Mouse (Mus musculus) heart, postnatal 4 days (tissue): ENCODE results near the gene F830045P16Rik. TPM values are rescaled to one million over a fixed set of nuclear protein-coding genes. Genes with fewer than 3 reads are reported as not detected.
A peak's percentile ranks its signal among the peaks of the same experiment; 100 is the strongest.

ENCODE experiments used
- DNase-seq: peaks from one replicate; pipeline ENCODE4 v3.0.0; 2021
- total RNA-seq, 2 experiments: library from RNA; stranded (reverse); gene quantifications; 2 replicates each; pipeline ENCODE4 v1.2.3; 2021

Gene F830045P16Rik
- not detected for total RNA-seq

GRCm38 (mm10) chr2:129536377-129536776 lies at the start of gene F830045P16Rik:
F830045P16Rik (minus strand) TSS chr2:129536602.
- no peak for DNase-seq

- no peak for DNase-seq
Observed at GRCm38 (mm10) chr2:129585904-129586514, 49.6 kb upstream of the F830045P16Rik start.

GRCm38 (mm10) chr2:129584905-129585304 lies 48.5 kb upstream of the F830045P16Rik start:
- DNase-seq: no peak

GRCm38 (mm10) chr2:129582261-129582660 lies 45.9 kb upstream of the F830045P16Rik start:
- no peak for DNase-seq

- DNase-seq: no peak
Observed at GRCm38 (mm10) chr2:129581826-129582225, 45.4 kb upstream of the F830045P16Rik start.

- DNase-seq: peak; percentile 50
Observed at GRCm38 (mm10) chr2:129580656-129581055, 44.3 kb upstream of the F830045P16Rik start.

GRCm38 (mm10) chr2:129576611-129577447 lies 40.4 kb upstream of the F830045P16Rik start:
- no peak for DNase-seq

GRCm38 (mm10) chr2:129575113-129575512 lies 38.7 kb upstream of the F830045P16Rik start:
- DNase-seq: no peak

GRCm38 (mm10) chr2:129574395-129575046 lies 38.1 kb upstream of the F830045P16Rik start:
- DNase-seq: no peak

- DNase-seq: no peak
Observed at GRCm38 (mm10) chr2:129573701-129574273, 37.4 kb upstream of the F830045P16Rik start.

GRCm38 (mm10) chr2:129569556-129569955 lies 33.2 kb upstream of the F830045P16Rik start:
- DNase-seq: no peak

GRCm38 (mm10) chr2:129569120-129569519 lies 32.7 kb upstream of the F830045P16Rik start:
- DNase-seq: no peak

- no peak for DNase-seq
Observed at GRCm38 (mm10) chr2:129563944-129564709, 27.7 kb upstream of the F830045P16Rik start.

GRCm38 (mm10) chr2:129561796-129562195 lies 25.4 kb upstream of the F830045P16Rik start:
- no peak for DNase-seq

- no peak for DNase-seq
Observed at GRCm38 (mm10) chr2:129558875-129559219, 22.4 kb upstream of the F830045P16Rik start.

GRCm38 (mm10) chr2:129558008-129558874 lies 21.8 kb upstream of the F830045P16Rik start:
- DNase-seq: peak; percentile 23

GRCm38 (mm10) chr2:129556081-129556480 lies 19.7 kb upstream of the F830045P16Rik start:
- DNase-seq: no peak

GRCm38 (mm10) chr2:129550781-129551180 lies 14.4 kb upstream of the F830045P16Rik start:
- no peak for DNase-seq

- no peak for DNase-seq
Observed at GRCm38 (mm10) chr2:129549537-129550135, 13.2 kb upstream of the F830045P16Rik start.

GRCm38 (mm10) chr2:129546772-129547171 lies 10.4 kb upstream of the F830045P16Rik start:
- DNase-seq: no peak

- peak; percentile 23 for DNase-seq
Observed at GRCm38 (mm10) chr2:129545596-129545995, 9.2 kb upstream of the F830045P16Rik start.
